14 mouse cellular contexts compared by ENCODE assay signal in the genomic region with DNA sequence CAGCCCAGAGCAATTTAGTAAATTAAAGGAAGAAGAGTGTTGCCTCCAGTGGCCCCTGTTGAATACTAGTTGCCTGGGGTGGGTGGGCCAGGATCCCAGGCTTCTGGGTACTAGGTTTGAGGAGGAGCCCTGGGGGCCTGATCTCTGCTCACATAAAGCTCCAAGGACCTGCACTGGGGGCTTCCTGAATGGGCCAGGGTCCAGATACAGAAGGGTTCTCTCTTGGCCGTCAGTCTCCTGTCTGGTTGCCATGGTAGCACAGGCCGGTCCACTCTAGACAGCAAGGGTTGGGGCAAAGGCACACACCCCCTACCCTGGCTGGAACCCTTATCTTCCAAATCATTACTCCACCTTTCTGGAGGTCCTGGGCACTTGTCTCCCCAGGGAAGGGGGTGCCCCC. TPM values are rescaled to one million over a fixed set of nuclear protein-coding genes. Genes with fewer than 3 reads are reported as not detected.
A peak's percentile ranks its signal among the peaks of the same experiment; 100 is the strongest.
DNase-seq lines count a peak whose midpoint lies in the region; ATAC-seq and TF ChIP-seq lines count a peak whose summit lies in the region.
"Had no signal": no experiment of that assay in that cellular context is flagged by ENCODE, and none has a peak within 500 bp of the region (broad histone marks: within the 10 kb centered on the region; RNA-seq: fewer than 3 reads in every experiment).

No protein-coding gene starts in this region.

- no peak for TF ChIP-seq CTCF in cortical plate, adult 2 months (IDR thresholded peaks at IDR 0.05; ENCODE audit: extremely low read depth, insufficient read depth, low read length)

- TF ChIP-seq POLR2A in cortical plate, adult 2 months (IDR thresholded peaks at IDR 0.05; ENCODE audit: extremely low read depth, insufficient read depth, low read length), result no peak

- peak overlapping the region; percentile 48; the same call in 1 of the 2 replicates for H3K4me3 ChIP-seq in cortical plate, adult 2 months (ENCODE audit: insufficient read depth, low read length)
- 0 out of 2 replicates have a peak overlapping the region, but pooled peaks have one; percentile 5 for H3K4me3 ChIP-seq in hindbrain, embryonic 12.5 days
- H3K4me3 ChIP-seq in midbrain, embryonic 12.5 days, result 0 out of 2 replicates have a peak overlapping the region, but pooled peaks have one; percentile 66
- H3K4me3 ChIP-seq: heart, adult 2 months had no signal

- no peaks in the 10 kb centered on the region for H3K36me3 ChIP-seq in hindbrain, embryonic 12.5 days
- no peaks in the 10 kb centered on the region for H3K36me3 ChIP-seq in midbrain, embryonic 12.5 days
- H3K36me3 ChIP-seq: G1E had no signal

- no peak overlapping the region for H3K27ac ChIP-seq in cortical plate, adult 2 months (ENCODE audit: insufficient read depth, low read length)
- no peak overlapping the region for H3K27ac ChIP-seq in hindbrain, embryonic 12.5 days
- no peak overlapping the region for H3K27ac ChIP-seq in midbrain, embryonic 12.5 days (replicated peaks)
- H3K27ac ChIP-seq: heart, adult 2 months; macrophage had no signal

- peak overlapping the region; percentile 82 for H3K4me2 ChIP-seq in hindbrain, embryonic 12.5 days (replicated peaks)
- H3K4me2 ChIP-seq in midbrain, embryonic 12.5 days (replicated peaks), result peak overlapping the region; percentile 77

- no peak for ATAC-seq in hindbrain, embryonic 12.5 days (ENCODE audit: low FRiP score)
- ATAC-seq in midbrain, embryonic 12.5 days (ENCODE audit: low FRiP score, low read depth), result no peak
- ATAC-seq in inflammation-experienced regulatory T-cells, adult 6 months, result no peak

- H3K9ac ChIP-seq in hindbrain, embryonic 12.5 days, result peak overlapping the region; percentile 29
- peak overlapping the region; percentile 79; the same call in 1 of the 2 replicates for H3K9ac ChIP-seq in midbrain, embryonic 12.5 days (replicated peaks)

- no peaks in the 10 kb centered on the region for H3K9me3 ChIP-seq in hindbrain, embryonic 12.5 days (replicated peaks)
- no peaks in the 10 kb centered on the region for H3K9me3 ChIP-seq in midbrain, embryonic 12.5 days

- H3K4me1 ChIP-seq in cortical plate, adult 2 months (ENCODE audit: control insufficient read depth, insufficient read depth, low read length), result no peaks in the 10 kb centered on the region
- H3K4me1 ChIP-seq in hindbrain, embryonic 12.5 days, result peaks cover 50% of the 10 kb centered on the region
- H3K4me1 ChIP-seq in midbrain, embryonic 12.5 days, result peaks cover 46% of the 10 kb centered on the region

- peaks cover 56% of the 10 kb centered on the region for H3K27me3 ChIP-seq in hindbrain, embryonic 12.5 days
- peaks cover 68% of the 10 kb centered on the region for H3K27me3 ChIP-seq in midbrain, embryonic 12.5 days

- peak; percentile 41 for DNase-seq in embryo, embryonic 10 days (ENCODE audit: low spot score)
- no peak for DNase-seq in embryo, embryonic 9.5 days (ENCODE audit: extremely low spot score)
- DNase-seq in adrenal gland, postnatal 4 days (ENCODE audit: low spot score in 2 of 2), result no peak
- DNase-seq in frontal cortex, postnatal 10 days (ENCODE audit: low spot score in 2 of 2), result no peak
- DNase-seq: cerebellum, adult 18-20 months; heart, adult 2 months; kidney, adult 2 months had no signal

- 4% methylated on average over 2 of the region's 2 CpGs for WGBS in hindbrain, embryonic 12.5 days
- WGBS in midbrain, embryonic 12.5 days, result 3% methylated on average over 2 of the region's 2 CpGs

RNA-seq across cellular contexts. Expression of gene Kdelr1, which starts 4.7 kb away (rescaled TPM):
- 106 and 107 TPM in 2 replicates for polyA plus RNA-seq in cortical plate, adult 2 months (2012; rRNA removed)
- polyA plus RNA-seq in hindbrain, embryonic 12.5 days (2016; fragmentation: Nextera tagmentation; extraction: Ambion mirVana), result 43.5 and 45.6 TPM in 2 replicates
- 40.6 and 54.6 TPM in 2 replicates for polyA plus RNA-seq in midbrain, embryonic 12.5 days (2016; fragmentation: Nextera tagmentation; extraction: Ambion mirVana)
- 100 to 1,000 TPM; 147 to 148 TPM for total RNA-seq in adrenal gland, postnatal 4 days (2021)
- polyA plus RNA-seq in inflammation-experienced regulatory T-cells, adult 6 months (2017; shearing (Covaris generic)), result 10 to 100 TPM; 18.9 to 39.3 (median 36.9) TPM

RNA-seq across cellular contexts. Expression of gene Grin2d, which starts 10.3 kb away (rescaled TPM):
- 9.0 and 10.0 TPM in 2 replicates for polyA plus RNA-seq in cortical plate, adult 2 months (2012; rRNA removed)
- polyA plus RNA-seq in hindbrain, embryonic 12.5 days (2016; fragmentation: Nextera tagmentation; extraction: Ambion mirVana), result 1.6 TPM in 2 replicates
- 0.60 and 1.0 TPM in 2 replicates for polyA plus RNA-seq in midbrain, embryonic 12.5 days (2016; fragmentation: Nextera tagmentation; extraction: Ambion mirVana)
- total RNA-seq in adrenal gland, postnatal 4 days (2021), result 1 to 10 TPM; 2.0 to 2.1 TPM
- polyA plus RNA-seq in inflammation-experienced regulatory T-cells, adult 6 months (2017; shearing (Covaris generic)), result not detected
- polyA plus RNA-seq: macrophage had no signal

RNA-seq across cellular contexts. Expression of gene Syngr4, which starts 28.6 kb away (rescaled TPM):
- polyA plus RNA-seq in cortical plate, adult 2 months (2012; rRNA removed), result 0.31 TPM in 1 of 2 replicates, not detected in the other
- polyA plus RNA-seq in hindbrain, embryonic 12.5 days (2016; fragmentation: Nextera tagmentation; extraction: Ambion mirVana), result 0.52 TPM in 1 of 2 replicates, not detected in the other
- polyA plus RNA-seq in midbrain, embryonic 12.5 days (2016; fragmentation: Nextera tagmentation; extraction: Ambion mirVana), result 0.34 and 0.42 TPM in 2 replicates
- under 1 TPM; 0.79 to 0.95 TPM for total RNA-seq in adrenal gland, postnatal 4 days (2021)
- under 1 TPM in 1 of 3 experiments, not detected in 2; 0.52 TPM for polyA plus RNA-seq in inflammation-experienced regulatory T-cells, adult 6 months (2017; shearing (Covaris generic))
- total RNA-seq: heart, adult 2 months had no signal
- polyA plus RNA-seq: macrophage; urinary bladder, adult 2 months had no signal

RNA-seq across cellular contexts. Expression of gene Tmem143, which starts 28.9 kb away (rescaled TPM):
- 32.5 and 35.0 TPM in 2 replicates for polyA plus RNA-seq in cortical plate, adult 2 months (2012; rRNA removed)
- 3.4 and 5.2 TPM in 2 replicates for polyA plus RNA-seq in hindbrain, embryonic 12.5 days (2016; fragmentation: Nextera tagmentation; extraction: Ambion mirVana)
- polyA plus RNA-seq in midbrain, embryonic 12.5 days (2016; fragmentation: Nextera tagmentation; extraction: Ambion mirVana), result 4.4 and 4.9 TPM in 2 replicates
- 10 to 100 TPM; 30.2 to 33.3 TPM for total RNA-seq in adrenal gland, postnatal 4 days (2021)
- polyA plus RNA-seq in inflammation-experienced regulatory T-cells, adult 6 months (2017; shearing (Covaris generic)), result 1 to 10 TPM; 3.7 to 7.0 (median 5.0) TPM

RNA-seq across cellular contexts. Expression of gene Grwd1, which starts 37.1 kb away (rescaled TPM):
- 15.7 and 17.5 TPM in 2 replicates for polyA plus RNA-seq in cortical plate, adult 2 months (2012; rRNA removed)
- 43.2 and 45.8 TPM in 2 replicates for polyA plus RNA-seq in hindbrain, embryonic 12.5 days (2016; fragmentation: Nextera tagmentation; extraction: Ambion mirVana)
- polyA plus RNA-seq in midbrain, embryonic 12.5 days (2016; fragmentation: Nextera tagmentation; extraction: Ambion mirVana), result 50.1 and 50.2 TPM in 2 replicates
- 10 to 100 TPM; 28.2 to 28.3 TPM for total RNA-seq in adrenal gland, postnatal 4 days (2021)
- polyA plus RNA-seq in inflammation-experienced regulatory T-cells, adult 6 months (2017; shearing (Covaris generic)), result 10 to 100 TPM; 16.5 to 29.3 (median 27.2) TPM

Comparison
In these comparisons a context has a peak if more than half of its experiments do, and no peak if none do; other contexts are left out.
1. H3K4me3 ChIP-seq: peak in every context shown above with its lines; median percentile 66 in midbrain, embryonic 12.5 days; 48 in cortical plate, adult 2 months; 5 in hindbrain, embryonic 12.5 days.